Mouse (Mus musculus): ENCODE data around the gene Gm5767. TPM values are rescaled to one million over a fixed set of nuclear protein-coding genes. Genes with fewer than 3 reads are reported as not detected.

Gene Gm5767
- polyA plus RNA-seq, 1 experiment = 0.56 TPM

GRCm38 (mm10) chr16:8679780-8680179 is 790 bp upstream of the Gm5767 start:
- DNase-seq = no peak
- Histone ChIP-seq H3K27ac (ENCODE audit: insufficient read depth, low read depth, low read length) (no peak overlapping the region), H3K27me3 (replicated peaks; ENCODE audit: control insufficient read depth, insufficient read depth, low read length) (no peaks in the 10 kb centered on the region), H3K4me3 (ENCODE audit: insufficient read depth, low read depth, low read length) (no peak overlapping the region), H3K36me3 (ENCODE audit: control insufficient read depth, insufficient read depth, low read length) (no peaks in the 10 kb centered on the region), H3K4me1 (ENCODE audit: control insufficient read depth, insufficient read depth, low read length) (no peaks in the 10 kb centered on the region; the same call in 1 of the 2 replicates)
- no peak for TF ChIP-seq CTCF (conservative IDR thresholded peaks at IDR 0.05; ENCODE audit: insufficient read depth, insufficient read length, low read depth, low read length)
- 41% methylated on average over 3 of the region's 3 CpGs for WGBS

- Histone ChIP-seq H3K36me3 (ENCODE audit: control insufficient read depth, insufficient read depth, low read length) (no peaks in the 10 kb centered on the region), H3K27me3 (replicated peaks; ENCODE audit: control insufficient read depth, insufficient read depth, low read length) (no peaks in the 10 kb centered on the region), H3K4me3 (ENCODE audit: insufficient read depth, low read depth, low read length) (no peak overlapping the region), H3K4me1 (ENCODE audit: control insufficient read depth, insufficient read depth, low read length) (peaks cover 4% of the 10 kb centered on the region), H3K27ac (ENCODE audit: insufficient read depth, low read depth, low read length) (no peak overlapping the region)
- 14% methylated on average over 4 of the region's 4 CpGs for WGBS
- DNase-seq = peak; percentile 56
- TF ChIP-seq CTCF (conservative IDR thresholded peaks at IDR 0.05; ENCODE audit: insufficient read depth, insufficient read length, low read depth, low read length) (no peak), POLR2A (IDR thresholded peaks at IDR 0.05; ENCODE audit: low read depth, low read length) (no peak)
Measured at GRCm38 (mm10) chr16:8685087-8685486, 4.5 kb downstream of the Gm5767 start.

- Histone ChIP-seq H3K4me3 (ENCODE audit: insufficient read depth, low read depth, low read length) (no peak overlapping the region), H3K36me3 (ENCODE audit: control insufficient read depth, insufficient read depth, low read length) (peaks cover 3% of the 10 kb centered on the region), H3K27me3 (replicated peaks; ENCODE audit: control insufficient read depth, insufficient read depth, low read length) (no peaks in the 10 kb centered on the region), H3K27ac (ENCODE audit: insufficient read depth, low read depth, low read length) (no peak overlapping the region), H3K4me1 (ENCODE audit: control insufficient read depth, insufficient read depth, low read length) (peaks cover 4% of the 10 kb centered on the region)
- TF ChIP-seq POLR2A (IDR thresholded peaks at IDR 0.05; ENCODE audit: low read depth, low read length) (no peak), CTCF (conservative IDR thresholded peaks at IDR 0.05; ENCODE audit: insufficient read depth, insufficient read length, low read depth, low read length) (peak; percentile 97)
- WGBS = 55% methylated on average over 7 of the region's 7 CpGs
- peak; percentile 78 for DNase-seq
Measured at GRCm38 (mm10) chr16:8686121-8686870, 5.7 kb downstream of the Gm5767 start.

- Histone ChIP-seq H3K27ac (ENCODE audit: insufficient read depth, low read depth, low read length) (no peak overlapping the region), H3K4me3 (ENCODE audit: insufficient read depth, low read depth, low read length) (no peak overlapping the region), H3K36me3 (ENCODE audit: control insufficient read depth, insufficient read depth, low read length) (peaks cover 5% of the 10 kb centered on the region), H3K4me1 (ENCODE audit: control insufficient read depth, insufficient read depth, low read length) (peaks cover 4% of the 10 kb centered on the region), H3K27me3 (replicated peaks; ENCODE audit: control insufficient read depth, insufficient read depth, low read length) (no peaks in the 10 kb centered on the region)
- no peak for DNase-seq
- 82% methylated on average over 11 of the region's 11 CpGs for WGBS
- no peak for TF ChIP-seq CTCF (conservative IDR thresholded peaks at IDR 0.05; ENCODE audit: insufficient read depth, insufficient read length, low read depth, low read length)
- no peak for TF ChIP-seq POLR2A (IDR thresholded peaks at IDR 0.05; ENCODE audit: low read depth, low read length)
Measured at GRCm38 (mm10) chr16:8686871-8687535, 6.4 kb downstream of the Gm5767 start.

- peak; percentile 32 for DNase-seq
- Histone ChIP-seq H3K4me1 (ENCODE audit: control insufficient read depth, insufficient read depth, low read length) (peaks cover 4% of the 10 kb centered on the region), H3K4me3 (ENCODE audit: insufficient read depth, low read depth, low read length) (no peak overlapping the region), H3K36me3 (ENCODE audit: control insufficient read depth, insufficient read depth, low read length) (peaks cover 5% of the 10 kb centered on the region), H3K27me3 (replicated peaks; ENCODE audit: control insufficient read depth, insufficient read depth, low read length) (no peaks in the 10 kb centered on the region), H3K27ac (ENCODE audit: insufficient read depth, low read depth, low read length) (no peak overlapping the region)
- TF ChIP-seq POLR2A (IDR thresholded peaks at IDR 0.05; ENCODE audit: low read depth, low read length) (no peak), CTCF (conservative IDR thresholded peaks at IDR 0.05; ENCODE audit: insufficient read depth, insufficient read length, low read depth, low read length) (no peak)
Measured at GRCm38 (mm10) chr16:8687559-8688112, 7.1 kb downstream of the Gm5767 start.

GRCm38 (mm10) chr16:8689979-8690656 is 9.5 kb downstream of the Gm5767 start:
- H3K36me3 ChIP-seq (ENCODE audit: control insufficient read depth, insufficient read depth, low read length) = peaks cover 12% of the 10 kb centered on the region
- no peak overlapping the region for H3K27ac ChIP-seq (ENCODE audit: insufficient read depth, low read depth, low read length)
- 70% methylated on average over 11 of the region's 11 CpGs for WGBS
- DNase-seq = peak; percentile 82
- TF ChIP-seq POLR2A (IDR thresholded peaks at IDR 0.05; ENCODE audit: low read depth, low read length) (no peak), CTCF (conservative IDR thresholded peaks at IDR 0.05; ENCODE audit: insufficient read depth, insufficient read length, low read depth, low read length) (no peak)
- no peaks in the 10 kb centered on the region for H3K27me3 ChIP-seq (replicated peaks; ENCODE audit: control insufficient read depth, insufficient read depth, low read length)
- H3K4me3 ChIP-seq (ENCODE audit: insufficient read depth, low read depth, low read length) = no peak overlapping the region
- peaks cover 4% of the 10 kb centered on the region for H3K4me1 ChIP-seq (ENCODE audit: control insufficient read depth, insufficient read depth, low read length)

GRCm38 (mm10) chr16:8691206-8691605 is 10.6 kb downstream of the Gm5767 start:
- peaks cover 4% of the 10 kb centered on the region for H3K4me1 ChIP-seq (ENCODE audit: control insufficient read depth, insufficient read depth, low read length)
- H3K27me3 ChIP-seq (replicated peaks; ENCODE audit: control insufficient read depth, insufficient read depth, low read length) = no peaks in the 10 kb centered on the region
- TF ChIP-seq CTCF (conservative IDR thresholded peaks at IDR 0.05; ENCODE audit: insufficient read depth, insufficient read length, low read depth, low read length) (no peak), POLR2A (IDR thresholded peaks at IDR 0.05; ENCODE audit: low read depth, low read length) (no peak)
- H3K36me3 ChIP-seq (ENCODE audit: control insufficient read depth, insufficient read depth, low read length) = peaks cover 15% of the 10 kb centered on the region
- WGBS = 91% methylated on average over 7 of the region's 7 CpGs
- H3K27ac ChIP-seq (ENCODE audit: insufficient read depth, low read depth, low read length) = no peak overlapping the region
- DNase-seq = no peak
- no peak overlapping the region for H3K4me3 ChIP-seq (ENCODE audit: insufficient read depth, low read depth, low read length)
